Mouse (Mus musculus): ENCODE data around the gene Mettl16. TPM values are rescaled to one million over a fixed set of nuclear protein-coding genes. Genes with fewer than 3 reads are reported as not detected.
A peak's percentile ranks its signal among the peaks of the same experiment; 100 is the strongest.

The Mettl16 gene
- polyA plus RNA-seq, 2 experiments, result 9.3 to 14.6 TPM

GRCm38 (mm10) chr11:74815795-74816194, 45.2 kb downstream of the Mettl16 start:
- no peak for TF ChIP-seq EP300 (IDR thresholded peaks at IDR 0.05; ENCODE audit: low read depth)
- TF ChIP-seq CTCF (IDR thresholded peaks at IDR 0.05; ENCODE audit: low read depth), result no peak
- no peak overlapping the region for H3K4me3 ChIP-seq (ENCODE audit: insufficient read depth in 1 of 2, low read depth in 2 of 2, low read length in 2 of 2)
- DNase-seq (ENCODE audit: low read depth in 3 of 3, low spot score in 3 of 3), result no peak
- H3K27ac ChIP-seq, result no peak overlapping the region
- H3K9ac ChIP-seq (replicated peaks), result no peak overlapping the region
- ATAC-seq (ENCODE audit: insufficient read depth), result no peak
- H3K36me3 ChIP-seq (replicated peaks; ENCODE audit: control insufficient read depth, insufficient read depth, low read depth), result peaks cover 12% of the 10 kb centered on the region
- H3K4me1 ChIP-seq (replicated peaks; ENCODE audit: control insufficient read depth in 2 of 2, insufficient read depth in 2 of 2, low read length in 1 of 2), result no peaks in the 10 kb centered on the region
- H3K9me3 ChIP-seq (ENCODE audit: control insufficient read depth, low read length), result no peaks in the 10 kb centered on the region
- H3K4me2 ChIP-seq (ENCODE audit: low read depth), result no peak overlapping the region
- H3K27me3 ChIP-seq (ENCODE audit: control insufficient read depth, insufficient read depth, low read length), result no peaks in the 10 kb centered on the region

GRCm38 (mm10) chr11:74820921-74821320, 50.3 kb downstream of the Mettl16 start:
- 51% methylated on average over 1 of the region's 1 CpGs for WGBS (ENCODE audit: insufficient replicate concordance)
- no peaks in the 10 kb centered on the region for H3K9me3 ChIP-seq (ENCODE audit: control insufficient read depth, low read length)
- H3K27ac ChIP-seq, result no peak overlapping the region
- no peak for DNase-seq (ENCODE audit: low read depth in 3 of 3, low spot score in 3 of 3)
- ATAC-seq (ENCODE audit: insufficient read depth), result no peak
- TF ChIP-seq EP300 (IDR thresholded peaks at IDR 0.05; ENCODE audit: low read depth) (no peak), CTCF (IDR thresholded peaks at IDR 0.05; ENCODE audit: low read depth) (no peak)
- H3K27me3 ChIP-seq (ENCODE audit: control insufficient read depth, insufficient read depth, low read length), result no peaks in the 10 kb centered on the region
- H3K4me3 ChIP-seq (ENCODE audit: insufficient read depth in 1 of 2, low read depth in 2 of 2, low read length in 2 of 2), result no peak overlapping the region
- no peak overlapping the region for H3K9ac ChIP-seq (replicated peaks)
- H3K4me2 ChIP-seq (ENCODE audit: low read depth), result no peak overlapping the region
- H3K36me3 ChIP-seq (replicated peaks; ENCODE audit: control insufficient read depth, insufficient read depth, low read depth), result peaks cover 8% of the 10 kb centered on the region
- peaks cover under 1 to 1% of the 10 kb centered on the region in 2 experiments for H3K4me1 ChIP-seq (replicated peaks; ENCODE audit: control insufficient read depth in 2 of 2, insufficient read depth in 2 of 2, low read length in 1 of 2)

- H3K9me3 ChIP-seq (ENCODE audit: control insufficient read depth, low read length), result no peaks in the 10 kb centered on the region
- no peaks in the 10 kb centered on the region for H3K27me3 ChIP-seq (ENCODE audit: control insufficient read depth, insufficient read depth, low read length)
- H3K4me1 ChIP-seq (replicated peaks; ENCODE audit: control insufficient read depth in 2 of 2, insufficient read depth in 2 of 2, low read length in 1 of 2), result peaks cover 5 to 6% of the 10 kb centered on the region in 2 experiments
- H3K27ac ChIP-seq, result no peak overlapping the region
- ATAC-seq (ENCODE audit: insufficient read depth) (no peak), DNase-seq (ENCODE audit: low read depth in 3 of 3, low spot score in 3 of 3) (no peak)
- no peak overlapping the region for H3K9ac ChIP-seq (replicated peaks)
- peak; percentile 43; the same call in 1 of the 2 replicates for TF ChIP-seq CTCF (IDR thresholded peaks at IDR 0.05; ENCODE audit: low read depth)
- TF ChIP-seq EP300 (IDR thresholded peaks at IDR 0.05; ENCODE audit: low read depth), result no peak
- H3K4me3 ChIP-seq (ENCODE audit: insufficient read depth in 1 of 2, low read depth in 2 of 2, low read length in 2 of 2), result no peak overlapping the region
- WGBS (ENCODE audit: insufficient replicate concordance), result 54% methylated on average over 1 of the region's 1 CpGs
- H3K4me2 ChIP-seq (ENCODE audit: low read depth), result no peak overlapping the region
- H3K36me3 ChIP-seq (replicated peaks; ENCODE audit: control insufficient read depth, insufficient read depth, low read depth), result peaks cover 6% of the 10 kb centered on the region
Observed at GRCm38 (mm10) chr11:74821463-74821862, 50.8 kb downstream of the Mettl16 start.

- Histone ChIP-seq H3K4me1 (replicated peaks; ENCODE audit: control insufficient read depth in 2 of 2, insufficient read depth in 2 of 2, low read length in 1 of 2) (peaks cover 5 to 13% of the 10 kb centered on the region in 2 experiments), H3K36me3 (replicated peaks; ENCODE audit: control insufficient read depth, insufficient read depth, low read depth) (no peaks in the 10 kb centered on the region; the same call in 1 of the 2 replicates), H3K4me3 (ENCODE audit: insufficient read depth in 1 of 2, low read depth in 2 of 2, low read length in 2 of 2) (no peak overlapping the region), H3K4me2 (ENCODE audit: low read depth) (no peak overlapping the region), H3K27ac (no peak overlapping the region), H3K27me3 (ENCODE audit: control insufficient read depth, insufficient read depth, low read length) (no peaks in the 10 kb centered on the region), H3K9me3 (ENCODE audit: control insufficient read depth, low read length) (no peaks in the 10 kb centered on the region), H3K9ac (replicated peaks) (no peak overlapping the region)
- DNase-seq (ENCODE audit: low read depth in 3 of 3, low spot score in 3 of 3) (no peak), ATAC-seq (ENCODE audit: insufficient read depth) (no peak)
- 77% methylated on average over 7 of the region's 7 CpGs for WGBS (ENCODE audit: insufficient replicate concordance)
- TF ChIP-seq CTCF (IDR thresholded peaks at IDR 0.05; ENCODE audit: low read depth) (no peak), EP300 (IDR thresholded peaks at IDR 0.05; ENCODE audit: low read depth) (no peak)
Observed at GRCm38 (mm10) chr11:74822746-74823440, 52.3 kb downstream of the Mettl16 start.

- DNase-seq (ENCODE audit: low read depth in 3 of 3, low spot score in 3 of 3) (no peak), ATAC-seq (ENCODE audit: insufficient read depth) (no peak)
- Histone ChIP-seq H3K4me2 (ENCODE audit: low read depth) (peak overlapping the region; percentile 6; the same call in 1 of the 2 replicates), H3K27ac (peak overlapping the region; percentile 37), H3K9ac (replicated peaks) (no peak overlapping the region), H3K4me3 (ENCODE audit: insufficient read depth in 1 of 2, low read depth in 2 of 2, low read length in 2 of 2) (no peak overlapping the region), H3K36me3 (replicated peaks; ENCODE audit: control insufficient read depth, insufficient read depth, low read depth) (no peaks in the 10 kb centered on the region), H3K4me1 (replicated peaks; ENCODE audit: control insufficient read depth in 2 of 2, insufficient read depth in 2 of 2, low read length in 1 of 2) (peaks cover 18 to 31% of the 10 kb centered on the region in 2 experiments), H3K27me3 (ENCODE audit: control insufficient read depth, insufficient read depth, low read length) (no peaks in the 10 kb centered on the region), H3K9me3 (ENCODE audit: control insufficient read depth, low read length) (no peaks in the 10 kb centered on the region)
- 49% methylated on average over 7 of the region's 7 CpGs for WGBS (ENCODE audit: insufficient replicate concordance)
- TF ChIP-seq EP300 (IDR thresholded peaks at IDR 0.05; ENCODE audit: low read depth), result no peak
- no peak for TF ChIP-seq CTCF (IDR thresholded peaks at IDR 0.05; ENCODE audit: low read depth)
Observed at GRCm38 (mm10) chr11:74826151-74826550, 55.5 kb downstream of the Mettl16 start.
